Mouse (Mus musculus): ENCODE data around the gene Wfdc18.

The Wfdc18 gene

GRCm38 (mm10) chr11:83743525-83743924, 34.7 kb downstream of the Wfdc18 start:
- DNase-seq, result no peak

- no peak for DNase-seq
Observed at GRCm38 (mm10) chr11:83746152-83746551, 37.3 kb downstream of the Wfdc18 start.

- DNase-seq, result no peak
Observed at GRCm38 (mm10) chr11:83746681-83747080, 37.9 kb downstream of the Wfdc18 start, which contains the start of gene Wfdc21. Wfdc21 (plus strand) TSS chr11:83746940.

- DNase-seq, result no peak
Observed at GRCm38 (mm10) chr11:83747376-83748265, 38.8 kb downstream of the Wfdc18 start.

GRCm38 (mm10) chr11:83753581-83754181, 44.9 kb downstream of the Wfdc18 start, which contains the start of gene Heatr6:
Heatr6 (plus strand) TSS chr11:83753696.
- DNase-seq, result peak; percentile 94

- no peak for DNase-seq
Observed at GRCm38 (mm10) chr11:83754227-83754626, 45.4 kb downstream of the Wfdc18 start.
